Mouse (Mus musculus) kidney, postnatal 25 days (tissue): ENCODE measurements around the gene Gm20888.
"Not testable (repeated sequence)": the region's sequence is repeated elsewhere in the genome, so short reads cannot be mapped to it uniquely, and the experiment has no call there.

Experiments
- DNase-seq, 2 experiments: peaks; one replicate each; pipeline ENCODE4 v3.0.0; 2021; ENCODE audit warnings: mixed read lengths in 2 of 2

Gene Gm20888

GRCm38 (mm10) chrY:70441582-70441981 is at the start of gene Gm20888:
Gene Gm20888, plus strand, starts transcription at chrY:70441882.
- DNase-seq = not testable (repeated sequence)
